Mouse (Mus musculus): Measurements from ENCODE around the gene Slc50a1. TPM values are rescaled to one million over a fixed set of nuclear protein-coding genes. Genes with fewer than 3 reads are reported as not detected.

The Slc50a1 gene
- polyA plus RNA-seq, 1 experiment: 7.0 TPM

- peaks cover 34% of the 10 kb centered on the region for H3K36me3 ChIP-seq (replicated peaks; ENCODE audit: low read length)
- peaks cover 38% of the 10 kb centered on the region for H3K27me3 ChIP-seq (replicated peaks)
- H3K4me1 ChIP-seq: peaks cover 34% of the 10 kb centered on the region
- no peak overlapping the region for H3K4me3 ChIP-seq (replicated peaks)
- no peak for TF ChIP-seq FLI1 (IDR thresholded peaks at IDR 0.05; ENCODE audit: low read length)
- TF ChIP-seq GATA1 (IDR thresholded peaks at IDR 0.05; ENCODE audit: borderline replicate concordance, low read length): no peak
- H3K9me3 ChIP-seq: no peaks in the 10 kb centered on the region
These were observed 31.9 kb downstream of the Slc50a1 start for GRCm38 (mm10) chr3:89238494-89238893.

- Histone ChIP-seq H3K27me3 (replicated peaks) (peaks cover 40% of the 10 kb centered on the region), H3K4me3 (replicated peaks) (no peak overlapping the region), H3K9me3 (no peaks in the 10 kb centered on the region), H3K4me1 (peaks cover 35% of the 10 kb centered on the region), H3K36me3 (replicated peaks; ENCODE audit: low read length) (peaks cover 34% of the 10 kb centered on the region)
- TF ChIP-seq FLI1 (IDR thresholded peaks at IDR 0.05; ENCODE audit: low read length) (no peak), GATA1 (IDR thresholded peaks at IDR 0.05; ENCODE audit: borderline replicate concordance, low read length) (no peak)
These were observed 32.7 kb downstream of the Slc50a1 start for GRCm38 (mm10) chr3:89237682-89238081.

GRCm38 (mm10) chr3:89236516-89236915, 33.9 kb downstream of the Slc50a1 start:
- H3K9me3 ChIP-seq: no peaks in the 10 kb centered on the region
- H3K27me3 ChIP-seq (replicated peaks): peaks cover 45% of the 10 kb centered on the region
- no peak for TF ChIP-seq FLI1 (IDR thresholded peaks at IDR 0.05; ENCODE audit: low read length)
- TF ChIP-seq GATA1 (IDR thresholded peaks at IDR 0.05; ENCODE audit: borderline replicate concordance, low read length): no peak
- no peak overlapping the region for H3K4me3 ChIP-seq (replicated peaks)
- peaks cover 37% of the 10 kb centered on the region for H3K4me1 ChIP-seq
- peaks cover 27% of the 10 kb centered on the region for H3K36me3 ChIP-seq (replicated peaks; ENCODE audit: low read length)

DNA sequence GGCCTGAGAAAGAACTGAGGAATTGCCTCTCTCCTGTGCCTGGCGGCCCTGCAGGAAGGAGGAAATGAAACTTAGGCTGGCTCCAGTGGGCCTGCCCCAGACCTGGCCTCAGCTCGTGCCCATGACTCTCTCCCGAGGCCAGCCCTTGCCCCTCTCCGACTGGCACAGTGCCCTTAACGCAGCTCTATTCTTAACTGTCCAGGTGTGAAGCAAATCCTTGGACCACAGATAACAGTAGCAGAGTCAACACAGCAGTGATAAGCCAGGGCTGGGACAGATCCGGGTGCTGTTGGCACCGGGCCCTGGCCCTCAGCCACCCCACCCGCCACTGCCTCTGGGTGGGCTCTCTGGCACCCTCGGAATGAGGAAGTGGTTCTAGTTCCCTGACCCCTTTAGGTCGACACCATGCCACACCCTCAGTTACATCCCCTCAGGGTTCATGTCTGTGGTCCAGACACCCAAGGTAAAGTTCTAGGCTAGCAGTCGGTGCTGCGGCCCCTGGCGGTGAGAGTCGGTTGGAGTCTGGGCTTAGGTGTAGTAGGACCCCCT, 36.7 kb downstream of the Slc50a1 start:
- Histone ChIP-seq H3K27me3 (replicated peaks) (peaks cover 60% of the 10 kb centered on the region), H3K9me3 (no peaks in the 10 kb centered on the region), H3K4me1 (peaks cover 57% of the 10 kb centered on the region), H3K4me3 (replicated peaks) (no peak overlapping the region), H3K36me3 (replicated peaks; ENCODE audit: low read length) (peaks cover 21% of the 10 kb centered on the region)
- TF ChIP-seq FLI1 (IDR thresholded peaks at IDR 0.05; ENCODE audit: low read length): no peak
- no peak for TF ChIP-seq GATA1 (IDR thresholded peaks at IDR 0.05; ENCODE audit: borderline replicate concordance, low read length)

- H3K27me3 ChIP-seq (replicated peaks): peaks cover 56% of the 10 kb centered on the region
- no peak overlapping the region for H3K4me3 ChIP-seq (replicated peaks)
- H3K4me1 ChIP-seq: peaks cover 61% of the 10 kb centered on the region
- no peaks in the 10 kb centered on the region for H3K9me3 ChIP-seq
- TF ChIP-seq GATA1 (IDR thresholded peaks at IDR 0.05; ENCODE audit: borderline replicate concordance, low read length) (no peak), FLI1 (IDR thresholded peaks at IDR 0.05; ENCODE audit: low read length) (no peak)
- H3K36me3 ChIP-seq (replicated peaks; ENCODE audit: low read length): peaks cover 12% of the 10 kb centered on the region
These were observed 37.8 kb downstream of the Slc50a1 start for GRCm38 (mm10) chr3:89232614-89233013.

GRCm38 (mm10) chr3:89231772-89232275, 38.5 kb downstream of the Slc50a1 start:
- Histone ChIP-seq H3K9me3 (no peaks in the 10 kb centered on the region), H3K36me3 (replicated peaks; ENCODE audit: low read length) (peaks cover 9% of the 10 kb centered on the region), H3K4me3 (replicated peaks) (peak overlapping the region; percentile 38), H3K27me3 (replicated peaks) (peaks cover 62% of the 10 kb centered on the region), H3K4me1 (peaks cover 69% of the 10 kb centered on the region)
- TF ChIP-seq GATA1 (IDR thresholded peaks at IDR 0.05; ENCODE audit: borderline replicate concordance, low read length) (no peak), FLI1 (IDR thresholded peaks at IDR 0.05; ENCODE audit: low read length) (no peak)

GRCm38 (mm10) chr3:89231345-89231744, 39.0 kb downstream of the Slc50a1 start:
- peaks cover 71% of the 10 kb centered on the region for H3K4me1 ChIP-seq
- peak overlapping the region; percentile 33 for H3K4me3 ChIP-seq (replicated peaks)
- no peaks in the 10 kb centered on the region for H3K9me3 ChIP-seq
- TF ChIP-seq GATA1 (IDR thresholded peaks at IDR 0.05; ENCODE audit: borderline replicate concordance, low read length): no peak
- TF ChIP-seq FLI1 (IDR thresholded peaks at IDR 0.05; ENCODE audit: low read length): no peak
- peaks cover 62% of the 10 kb centered on the region for H3K27me3 ChIP-seq (replicated peaks)
- peaks cover 9% of the 10 kb centered on the region for H3K36me3 ChIP-seq (replicated peaks; ENCODE audit: low read length)

DNA sequence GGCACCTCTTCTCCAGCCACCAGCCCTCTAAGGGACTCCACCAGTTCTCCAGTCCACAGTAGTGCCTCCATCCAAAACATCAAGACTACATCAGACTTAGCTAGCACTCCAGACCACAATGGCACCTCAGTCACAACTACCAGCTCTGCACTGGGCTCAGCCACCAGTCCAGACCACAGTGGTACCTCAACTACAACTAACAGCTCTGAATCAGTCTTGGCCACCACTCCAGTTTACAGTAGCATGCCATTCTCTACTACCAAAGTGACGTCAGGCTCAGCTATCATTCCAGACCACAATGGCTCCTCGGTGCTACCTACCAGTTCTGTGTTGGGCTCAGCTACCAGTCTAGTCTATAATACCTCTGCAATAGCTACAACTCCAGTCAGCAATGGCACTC, 39.8 kb downstream of the Slc50a1 start:
- Histone ChIP-seq H3K27me3 (replicated peaks) (peaks cover 64% of the 10 kb centered on the region), H3K36me3 (replicated peaks; ENCODE audit: low read length) (peaks cover 9% of the 10 kb centered on the region), H3K9me3 (no peaks in the 10 kb centered on the region), H3K4me3 (replicated peaks) (peak overlapping the region; percentile 16), H3K4me1 (peaks cover 71% of the 10 kb centered on the region)
- TF ChIP-seq GATA1 (IDR thresholded peaks at IDR 0.05; ENCODE audit: borderline replicate concordance, low read length) (no peak), FLI1 (IDR thresholded peaks at IDR 0.05; ENCODE audit: low read length) (no peak)

GRCm38 (mm10) chr3:89229276-89229675, 41.1 kb downstream of the Slc50a1 start:
- Histone ChIP-seq H3K4me3 (replicated peaks) (no peak overlapping the region), H3K9me3 (no peaks in the 10 kb centered on the region), H3K36me3 (replicated peaks; ENCODE audit: low read length) (peaks cover 2% of the 10 kb centered on the region), H3K27me3 (replicated peaks) (peaks cover 64% of the 10 kb centered on the region), H3K4me1 (peaks cover 72% of the 10 kb centered on the region)
- no peak for TF ChIP-seq FLI1 (IDR thresholded peaks at IDR 0.05; ENCODE audit: low read length)
- TF ChIP-seq GATA1 (IDR thresholded peaks at IDR 0.05; ENCODE audit: borderline replicate concordance, low read length): no peak

GRCm38 (mm10) chr3:89228836-89229235, 41.5 kb downstream of the Slc50a1 start, which contains the start of gene Muc1:
TSS of gene Muc1 (plus strand) at chr3:89229057.
- Histone ChIP-seq H3K4me3 (replicated peaks) (peak within 1 kb of the TSS; percentile 90), H3K4me1 (peaks cover 71% of the 10 kb centered on the region), H3K36me3 (replicated peaks; ENCODE audit: low read length) (no peaks in the 10 kb centered on the region), H3K9me3 (no peaks in the 10 kb centered on the region), H3K27me3 (replicated peaks) (peaks cover 67% of the 10 kb centered on the region)
- TF ChIP-seq FLI1 (IDR thresholded peaks at IDR 0.05; ENCODE audit: low read length) (no peak), GATA1 (IDR thresholded peaks at IDR 0.05; ENCODE audit: borderline replicate concordance, low read length) (no peak)
